Mouse (Mus musculus) testis, postnatal 14 days (tissue): Measurements from ENCODE around the gene Pcdh7.
A peak's percentile ranks its signal among the peaks of the same experiment; 100 is the strongest.
"Not testable (repeated sequence)": the region's sequence is repeated elsewhere in the genome, so short reads cannot be mapped to it uniquely, and the experiment has no call there.

Source experiments
- DNase-seq: peaks from one replicate; pipeline ENCODE4 v3.0.0; 2021; ENCODE audit warnings: low spot score

Gene Pcdh7

GRCm38 (mm10) chr5:57717906-57718875, at the start of gene Pcdh7:
Gene Pcdh7, plus strand, starts transcription at chr5:57717967.
- DNase-seq = peak; percentile 21

- DNase-seq = not testable (repeated sequence)
Observed at GRCm38 (mm10) chr5:57676970-57677369, 40.8 kb upstream of the Pcdh7 start.

GRCm38 (mm10) chr5:57708396-57708795, 9.4 kb upstream of the Pcdh7 start:
- no peak for DNase-seq

- no peak for DNase-seq
Observed at GRCm38 (mm10) chr5:57713980-57714379, 3.8 kb upstream of the Pcdh7 start.

GRCm38 (mm10) chr5:57714621-57715523, 2.9 kb upstream of the Pcdh7 start:
- DNase-seq = peak; percentile 16

GRCm38 (mm10) chr5:57715524-57716400, 2.0 kb upstream of the Pcdh7 start:
- DNase-seq = peak; percentile 56

- peak; percentile 12 for DNase-seq
Observed at GRCm38 (mm10) chr5:57716421-57717237, 1.1 kb upstream of the Pcdh7 start.

- DNase-seq = peak; percentile 33
Observed at GRCm38 (mm10) chr5:57717238-57717905, 395 bp upstream of the Pcdh7 start.

GRCm38 (mm10) chr5:57718876-57719593, 1.3 kb downstream of the Pcdh7 start:
- DNase-seq = peak; percentile 14

GRCm38 (mm10) chr5:57719594-57720185, 1.9 kb downstream of the Pcdh7 start:
- peak; percentile 34 for DNase-seq

- DNase-seq = no peak
Observed at GRCm38 (mm10) chr5:57720206-57720880, 2.6 kb downstream of the Pcdh7 start.

- no peak for DNase-seq
Observed at GRCm38 (mm10) chr5:57721148-57721712, 3.5 kb downstream of the Pcdh7 start.

- no peak for DNase-seq
Observed at GRCm38 (mm10) chr5:57721927-57722326, 4.2 kb downstream of the Pcdh7 start.

GRCm38 (mm10) chr5:57733451-57733850, 15.7 kb downstream of the Pcdh7 start:
- no peak for DNase-seq

GRCm38 (mm10) chr5:57735723-57736122, 18.0 kb downstream of the Pcdh7 start:
- DNase-seq = no peak

- peak; percentile 27 for DNase-seq
Observed at GRCm38 (mm10) chr5:57742924-57743323, 25.2 kb downstream of the Pcdh7 start.

GRCm38 (mm10) chr5:57743956-57744661, 26.3 kb downstream of the Pcdh7 start:
- DNase-seq = no peak
